In the genomic region with DNA sequence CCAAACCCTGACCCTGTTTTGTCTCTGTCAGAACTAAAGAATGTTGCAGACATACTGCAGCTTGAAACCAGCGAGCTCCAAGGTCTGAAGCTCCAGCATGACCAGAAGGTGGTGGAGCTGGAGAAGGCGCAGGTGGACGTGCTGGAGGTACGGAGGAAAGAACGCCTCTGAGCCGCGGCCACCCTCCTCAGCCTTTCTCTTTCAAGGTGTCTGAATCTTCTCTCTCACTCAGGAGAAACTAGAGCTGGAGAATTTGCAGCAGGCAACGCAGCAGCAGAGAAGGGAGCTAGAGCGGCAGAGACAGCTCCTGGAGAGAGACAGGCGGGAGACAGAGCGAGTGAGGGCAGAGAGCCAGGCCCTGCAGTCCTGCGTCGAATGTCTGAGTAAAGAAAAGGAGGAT, we compare ENCODE assay signal across 34 mouse cellular contexts.
"Had no signal": no experiment of that assay in that cellular context is flagged by ENCODE, and none has a peak within 500 bp of the region (broad histone marks: within the 10 kb centered on the region; RNA-seq: fewer than 3 reads in every experiment).

No protein-coding gene starts in this region.

- H3K27me3 ChIP-seq: heart, embryonic 12.5 days; heart, embryonic 13.5 days; heart, embryonic 15.5 days; hindbrain, embryonic 12.5 days; hindbrain, embryonic 13.5 days; hindbrain, embryonic 15.5 days; intestine, embryonic 15.5 days; kidney, embryonic 15.5 days had no signal

- H3K9me3 ChIP-seq: heart, embryonic 12.5 days; heart, embryonic 13.5 days; heart, embryonic 15.5 days; hindbrain, embryonic 10.5 days; hindbrain, embryonic 12.5 days; hindbrain, embryonic 13.5 days; hindbrain, embryonic 15.5 days; intestine, embryonic 15.5 days; kidney, embryonic 15.5 days had no signal

- H3K4me2 ChIP-seq: heart, embryonic 11.5 days; heart, embryonic 12.5 days; heart, embryonic 13.5 days; heart, embryonic 15.5 days; hindbrain, embryonic 12.5 days; hindbrain, embryonic 13.5 days; hindbrain, embryonic 14.5 days; hindbrain, embryonic 15.5 days; intestine, embryonic 15.5 days; kidney, embryonic 15.5 days had no signal

- H3K9ac ChIP-seq: heart, embryonic 12.5 days; heart, embryonic 13.5 days; heart, embryonic 15.5 days; hindbrain, embryonic 12.5 days; hindbrain, embryonic 13.5 days; hindbrain, embryonic 14.5 days; hindbrain, embryonic 15.5 days; intestine, embryonic 15.5 days; kidney, embryonic 15.5 days had no signal

- ATAC-seq: hindbrain, embryonic 16.5 days; hindbrain, postnatal 0 days; inflammation-experienced regulatory T-cells, adult 6 months; intestine, embryonic 15.5 days; intestine, postnatal 0 days had no signal

- H3K4me3 ChIP-seq: heart, embryonic 12.5 days; heart, embryonic 13.5 days; heart, embryonic 15.5 days; hindbrain, embryonic 10.5 days; hindbrain, embryonic 12.5 days; hindbrain, embryonic 13.5 days; hindbrain, embryonic 15.5 days; intestine, embryonic 15.5 days; kidney, embryonic 15.5 days; layer of hippocampus, adult 2 months; left cerebral cortex, adult 2 months had no signal

- H3K27ac ChIP-seq: heart, embryonic 13.5 days; heart, embryonic 15.5 days; hindbrain, embryonic 10.5 days; hindbrain, embryonic 12.5 days; hindbrain, embryonic 13.5 days; hindbrain, embryonic 14.5 days; hindbrain, embryonic 15.5 days; hindbrain, postnatal 0 days; intestine, embryonic 15.5 days; kidney, embryonic 15.5 days; kidney, postnatal 0 days; layer of hippocampus, adult 2 months; left cerebral cortex, adult 2 months had no signal

- H3K4me1 ChIP-seq: hindbrain, embryonic 10.5 days; hindbrain, embryonic 12.5 days; hindbrain, embryonic 13.5 days; hindbrain, embryonic 15.5 days; intestine, embryonic 15.5 days; kidney, embryonic 15.5 days had no signal

- DNase-seq: heart, postnatal 10 days; heart, postnatal 14 days; heart, postnatal 36 days; heart, postnatal 4 days; kidney, adult 11 months; kidney, adult 18-20 months; kidney, adult 2 months; kidney, adult 8-10 months; kidney, adult 9 months; kidney, postnatal 10 days; kidney, postnatal 14 days; kidney, postnatal 25 days; kidney, postnatal 36 days; kidney, postnatal 4 days; layer of hippocampus, adult 9-11 months; layer of hippocampus, postnatal 36 days had no signal
